Mouse (Mus musculus): ENCODE measurements around the gene Naaa. TPM values are rescaled to one million over a fixed set of nuclear protein-coding genes. Genes with fewer than 3 reads are reported as not detected.

Naaa gene
- polyA plus RNA-seq, 1 experiment from 2014 or later, result 8.8 TPM

GRCm38 (mm10) chr5:92227782-92228181, 50.2 kb downstream of the Naaa start:
- H3K27me3 ChIP-seq (ENCODE audit: low read depth, poor library complexity, severe bottlenecking), result no peaks in the 10 kb centered on the region
- H3K9me3 ChIP-seq (replicated peaks), result no peaks in the 10 kb centered on the region
- H3K27ac ChIP-seq, result no peak overlapping the region
- no peaks in the 10 kb centered on the region for H3K36me3 ChIP-seq
- H3K4me1 ChIP-seq, result no peaks in the 10 kb centered on the region
- 90% methylated on average over 7 of the region's 7 CpGs for WGBS
- H3K4me3 ChIP-seq, result no peak overlapping the region
- no peak for DNase-seq (ENCODE audit: low spot score)

DNA sequence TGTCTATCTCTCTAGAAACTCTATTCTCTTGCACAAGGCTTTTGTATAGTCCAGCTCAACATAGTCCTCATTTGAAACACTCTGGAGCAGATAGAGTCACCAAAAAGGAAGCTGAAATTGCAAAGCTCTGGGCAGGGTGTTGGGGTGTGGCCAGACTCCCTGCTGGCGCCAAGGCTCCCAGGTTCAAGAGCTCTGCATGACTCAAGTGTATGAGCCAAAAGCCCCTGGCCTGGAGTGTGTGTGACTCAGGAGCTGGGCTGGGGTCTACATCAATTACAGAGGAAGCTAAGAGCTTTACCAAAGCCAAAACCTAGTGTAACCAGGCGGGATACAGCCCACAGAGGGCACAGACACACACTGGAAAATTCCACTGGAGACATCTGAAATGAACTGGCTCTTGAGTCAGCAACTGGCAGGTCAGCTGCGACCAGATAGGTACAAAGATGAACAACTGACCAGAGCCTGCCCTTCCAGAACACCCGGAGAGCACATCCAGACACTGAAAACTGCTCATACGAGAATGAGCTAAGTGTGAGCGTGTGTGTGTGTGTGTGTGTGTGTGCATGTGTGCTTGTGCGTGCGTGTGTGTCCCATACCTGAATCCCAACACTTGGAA, 57.6 kb downstream of the Naaa start:
- H3K27me3 ChIP-seq (ENCODE audit: low read depth, poor library complexity, severe bottlenecking), result no peaks in the 10 kb centered on the region
- H3K9me3 ChIP-seq (replicated peaks), result no peaks in the 10 kb centered on the region
- H3K27ac ChIP-seq, result no peak overlapping the region
- no peak for DNase-seq (ENCODE audit: low spot score)
- H3K4me3 ChIP-seq, result no peak overlapping the region
- H3K36me3 ChIP-seq, result no peaks in the 10 kb centered on the region
- 90% methylated on average over 8 of the region's 8 CpGs for WGBS
- no peaks in the 10 kb centered on the region for H3K4me1 ChIP-seq

GRCm38 (mm10) chr5:92219826-92220225, 58.1 kb downstream of the Naaa start:
- 76% methylated on average over 6 of the region's 6 CpGs for WGBS

DNA sequence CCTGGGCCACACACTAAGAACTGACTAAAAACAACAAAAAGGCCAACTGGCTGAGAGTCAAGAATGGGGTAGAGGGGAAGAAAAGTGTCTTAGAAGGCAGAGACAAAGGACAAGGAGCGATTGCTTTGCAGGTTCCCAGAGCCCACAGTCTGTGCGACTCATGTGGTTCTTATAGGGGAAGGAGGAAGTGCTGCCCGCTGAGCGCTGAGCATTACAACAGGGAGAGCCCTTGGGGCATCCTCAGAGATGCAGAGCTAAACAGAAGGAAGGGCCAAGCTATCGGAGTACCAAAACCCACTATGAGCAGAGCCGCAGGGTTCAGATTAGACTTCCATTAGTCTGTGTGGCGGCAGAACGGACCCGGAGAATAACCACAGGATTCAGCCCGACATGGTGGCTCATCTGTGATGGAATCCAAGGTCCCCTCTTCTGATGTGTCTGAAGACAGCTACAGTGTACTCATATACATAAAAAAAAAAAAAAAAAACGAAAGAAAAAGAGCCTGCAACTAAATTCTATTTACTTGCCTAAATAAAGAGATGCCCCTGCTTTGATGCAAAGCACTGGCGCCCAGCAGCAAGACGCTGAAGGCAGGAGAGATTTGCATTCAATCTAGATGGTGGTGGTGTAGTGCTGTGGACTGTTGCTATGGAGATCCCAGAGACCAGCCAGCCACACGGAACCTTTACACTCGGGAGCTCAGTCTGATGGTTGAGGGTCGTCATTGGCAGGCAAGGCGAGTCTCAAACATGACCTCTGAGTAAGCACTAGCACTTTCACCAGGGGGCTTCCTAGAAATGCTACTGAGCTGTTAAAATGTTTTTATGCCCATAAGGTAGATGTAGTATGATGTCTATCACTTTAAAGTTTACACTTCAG, 58.8 kb downstream of the Naaa start:
- Histone ChIP-seq H3K4me3 (no peak overlapping the region), H3K27me3 (ENCODE audit: low read depth, poor library complexity, severe bottlenecking) (no peaks in the 10 kb centered on the region), H3K36me3 (no peaks in the 10 kb centered on the region), H3K9me3 (replicated peaks) (no peaks in the 10 kb centered on the region), H3K27ac (no peak overlapping the region), H3K4me1 (no peaks in the 10 kb centered on the region)
- no peak for DNase-seq (ENCODE audit: low spot score)
- 64% methylated on average over 17 of the region's 17 CpGs for WGBS

More at GRCm38 (mm10) chr5:92219826-92220225, 58.1 kb downstream of the Naaa start:
- H3K27me3 ChIP-seq (ENCODE audit: low read depth, poor library complexity, severe bottlenecking), result no peaks in the 10 kb centered on the region
- no peak overlapping the region for H3K4me3 ChIP-seq
- DNase-seq (ENCODE audit: low spot score), result no peak
- H3K27ac ChIP-seq, result no peak overlapping the region
- H3K9me3 ChIP-seq (replicated peaks), result no peaks in the 10 kb centered on the region
- H3K36me3 ChIP-seq, result no peaks in the 10 kb centered on the region
- no peaks in the 10 kb centered on the region for H3K4me1 ChIP-seq

DNA sequence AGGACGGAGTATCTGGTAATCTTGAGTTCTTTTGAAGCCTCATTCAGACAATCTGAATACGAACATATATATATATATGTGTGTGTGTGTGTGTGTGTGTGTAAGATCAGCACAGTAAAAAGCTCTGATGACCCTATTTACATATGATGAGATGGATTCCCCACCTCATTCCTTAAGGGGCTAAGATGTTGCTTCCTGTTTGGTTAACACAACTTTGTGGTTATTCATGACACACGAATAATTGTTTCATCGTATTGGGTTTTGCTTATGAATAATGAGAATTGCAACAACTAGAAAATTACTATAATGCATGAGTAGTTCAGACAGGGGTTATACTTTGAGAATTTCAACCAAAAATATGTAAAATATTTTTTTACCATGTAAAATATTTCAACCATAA, 62.7 kb downstream of the Naaa start, which contains the start of gene U90926:
Gene U90926 (minus strand): TSS at position 101 of the 400 bp plus-strand sequence.
- WGBS, result 96% methylated on average over 4 of the region's 4 CpGs
- Histone ChIP-seq H3K27me3 (ENCODE audit: low read depth, poor library complexity, severe bottlenecking) (no peaks in the 10 kb centered on the region), H3K36me3 (no peaks in the 10 kb centered on the region), H3K4me3 (no peak within 1 kb of the TSS), H3K27ac (no peak within 1 kb of the TSS), H3K9me3 (replicated peaks) (no peaks in the 10 kb centered on the region), H3K4me1 (no peaks in the 10 kb centered on the region)
- no peak for DNase-seq (ENCODE audit: low spot score)

DNA sequence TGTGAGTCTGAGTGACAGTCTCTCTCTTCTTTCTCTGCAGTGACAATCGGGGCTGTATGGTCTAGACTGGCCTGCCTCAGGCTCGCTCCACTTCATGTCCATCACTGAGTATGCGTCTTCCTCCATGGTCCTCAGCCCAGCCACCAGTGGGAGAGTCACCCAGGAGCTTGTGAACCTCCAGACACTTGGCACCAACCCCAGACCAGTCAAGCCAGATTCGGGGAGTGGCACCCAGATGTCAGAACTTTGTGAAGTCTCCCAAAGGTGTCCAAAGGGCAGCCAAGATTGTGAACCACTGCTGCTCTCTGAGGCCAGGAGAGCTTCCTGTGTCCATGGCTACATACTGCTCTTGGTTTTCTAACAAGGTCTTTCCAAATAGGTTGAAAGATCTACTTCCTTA, 65.7 kb downstream of the Naaa start:
- Histone ChIP-seq H3K27me3 (ENCODE audit: low read depth, poor library complexity, severe bottlenecking) (no peaks in the 10 kb centered on the region), H3K27ac (no peak overlapping the region), H3K36me3 (no peaks in the 10 kb centered on the region), H3K4me3 (no peak overlapping the region), H3K9me3 (replicated peaks) (no peaks in the 10 kb centered on the region), H3K4me1 (no peaks in the 10 kb centered on the region)
- no peak for DNase-seq (ENCODE audit: low spot score)
- 88% methylated on average over 4 of the region's 4 CpGs for WGBS

DNA sequence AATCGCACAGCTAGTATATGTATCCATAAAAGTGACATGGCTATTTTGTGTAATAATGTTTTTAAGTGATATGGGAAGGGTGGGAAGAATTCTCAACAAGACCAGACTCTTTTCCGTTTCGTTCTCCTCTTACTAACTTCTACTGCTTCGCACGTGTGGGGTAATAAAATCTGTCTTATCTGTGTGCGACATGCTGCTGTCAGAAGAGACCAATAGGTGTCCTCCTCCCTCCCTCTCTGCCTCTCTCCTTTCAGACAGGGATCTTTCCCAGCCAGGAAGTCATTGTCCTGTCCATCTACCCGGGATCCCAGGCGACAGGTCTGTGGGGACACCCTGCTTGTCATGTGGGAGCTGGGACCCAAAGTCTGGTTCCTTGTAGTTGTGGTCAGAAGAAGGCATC, 67.8 kb downstream of the Naaa start:
- Histone ChIP-seq H3K4me1 (no peaks in the 10 kb centered on the region), H3K27me3 (ENCODE audit: low read depth, poor library complexity, severe bottlenecking) (no peaks in the 10 kb centered on the region), H3K9me3 (replicated peaks) (no peaks in the 10 kb centered on the region), H3K36me3 (no peaks in the 10 kb centered on the region; the same call in 1 of the 2 replicates), H3K27ac (no peak overlapping the region), H3K4me3 (no peak overlapping the region)
- WGBS, result 74% methylated on average over 8 of the region's 8 CpGs
- no peak for DNase-seq (ENCODE audit: low spot score)

Other genes starting within 250 kb of the Naaa start
- 0.09 and 0.20 TPM in 2 replicates for gene Cdkl2, start 234.3 kb downstream of the Naaa start, polyA plus RNA-seq (2016; fragmentation: Nextera tagmentation; extraction: Ambion mirVana)
- 265 and 267 TPM in 2 replicates for gene G3bp2, start 194.5 kb downstream of the Naaa start, polyA plus RNA-seq (2016; fragmentation: Nextera tagmentation; extraction: Ambion mirVana)
- gene Uso1, start 140.2 kb downstream of the Naaa start, polyA plus RNA-seq (2016; fragmentation: Nextera tagmentation; extraction: Ambion mirVana), result 39.0 and 44.7 TPM in 2 replicates
- gene U90926, start 62.8 kb downstream of the Naaa start, polyA plus RNA-seq (2016; fragmentation: Nextera tagmentation; extraction: Ambion mirVana), result not detected in 2 replicates
- 0.16 and 0.58 TPM in 2 replicates for gene Ppef2, start 21.9 kb downstream of the Naaa start, polyA plus RNA-seq (2016; fragmentation: Nextera tagmentation; extraction: Ambion mirVana)
- 55.6 and 61.0 TPM in 2 replicates for gene Sdad1, start 32.3 kb upstream of the Naaa start, polyA plus RNA-seq (2016; fragmentation: Nextera tagmentation; extraction: Ambion mirVana)
- gene Cxcl9, start 49.9 kb upstream of the Naaa start, polyA plus RNA-seq (2016; fragmentation: Nextera tagmentation; extraction: Ambion mirVana), result not detected in 2 replicates
- 0.89 and 2.0 TPM in 2 replicates for gene Art3, start 53.7 kb upstream of the Naaa start, polyA plus RNA-seq (2016; fragmentation: Nextera tagmentation; extraction: Ambion mirVana)
- gene Cxcl10, start 70.7 kb upstream of the Naaa start, polyA plus RNA-seq (2016; fragmentation: Nextera tagmentation; extraction: Ambion mirVana), result 0.26 and 0.28 TPM in 2 replicates
- gene Nup54, start 157.0 kb upstream of the Naaa start, polyA plus RNA-seq (2016; fragmentation: Nextera tagmentation; extraction: Ambion mirVana), result 76.6 and 81.9 TPM in 2 replicates
- gene Scarb2, start 228.7 kb upstream of the Naaa start, polyA plus RNA-seq (2016; fragmentation: Nextera tagmentation; extraction: Ambion mirVana), result 5.7 and 7.2 TPM in 2 replicates